Mouse (Mus musculus) hindbrain, embryonic 15.5 days (tissue): Measurements from ENCODE around the gene Rfc4. TPM values are rescaled to one million over a fixed set of nuclear protein-coding genes. Genes with fewer than 3 reads are reported as not detected.

Source experiments
- ATAC-seq: fragments of 200-750 bp; cut with Nextera tagmentation; 2 replicates; pipeline ENCODE4 v1.8.0; 2017; ENCODE audit warnings: low read depth, moderate number of reproducible peaks, moderate TSS enrichment; ENCODE audit not compliant: low FRiP score
- H3K27ac ChIP-seq: fragments of 300-500 bp; sonication (generic); replicated peaks from 2 replicates; pipeline ENCODE4 v1.5.1; 2015; ENCODE audit warnings: mild to moderate bottlenecking, inconsistent platforms
- H3K27me3 ChIP-seq: fragments of 300-500 bp; sonication (generic); 2 replicates; pipeline ENCODE4 v1.6.1; 2015; ENCODE audit warnings: control low read depth, inconsistent platforms
- H3K36me3 ChIP-seq: fragments of 300-500 bp; sonication (generic); 2 replicates; pipeline ENCODE4 v1.6.1; 2015; ENCODE audit warnings: control low read depth, inconsistent platforms
- H3K4me1 ChIP-seq: fragments of 300-500 bp; sonication (generic); replicated peaks from 2 replicates; pipeline ENCODE4 v1.6.1; 2015; ENCODE audit warnings: control low read depth, inconsistent platforms
- H3K4me2 ChIP-seq: fragments of 300-500 bp; sonication (generic); 2 replicates; pipeline ENCODE4 v1.6.1; 2015; ENCODE audit warnings: moderate library complexity, mild to moderate bottlenecking, inconsistent platforms
- H3K4me3 ChIP-seq: fragments of 300-500 bp; sonication (generic); 2 replicates; pipeline ENCODE4 v1.5.1; 2015; ENCODE audit warnings: mild to moderate bottlenecking, inconsistent platforms
- H3K9ac ChIP-seq: fragments of 300-500 bp; sonication (generic); 2 replicates; pipeline ENCODE4 v1.6.1; 2015; ENCODE audit warnings: inconsistent platforms
- H3K9me3 ChIP-seq: fragments of 300-500 bp; sonication (generic); 2 replicates; pipeline ENCODE4 v1.6.1; 2016; ENCODE audit warnings: control low read depth, inconsistent platforms
- WGBS: fragments of 180-500 bp; shearing (Covaris S2); methylation state at CpG from one replicate; pipeline ENCODE4 v1.1.7; 2015; 5-methylcytosine and 5-hydroxymethylcytosine counted together
- polyA plus RNA-seq: library from polyadenylated mRNA; unstranded; fragments of >200 nt; fragmentation: Nextera tagmentation; extraction: Ambion mirVana; gene quantifications from 2 replicates; pipeline ENCODE4 v1.2.1, GENCODE M21; 2015

Gene Rfc4
- polyA plus RNA-seq, 1 experiment from 2014 or later: 40.6 TPM

GRCm38 (mm10) chr16:23127311-23127672, 245 bp downstream of the Rfc4 start:
- Histone ChIP-seq H3K9me3 (no peaks in the 10 kb centered on the region), H3K4me3 (peak overlapping the region; percentile 71), H3K36me3 (peaks cover 7% of the 10 kb centered on the region), H3K9ac (peak overlapping the region; percentile 82), H3K4me2 (peak overlapping the region; percentile 87), H3K27ac (peak overlapping the region; percentile 97), H3K4me1 (peaks cover 25% of the 10 kb centered on the region), H3K27me3 (no peaks in the 10 kb centered on the region)
- ATAC-seq: no peak; the same call in 1 of the 2 replicates
- WGBS: 0% methylated on average over 4 of the region's 4 CpGs

DNA sequence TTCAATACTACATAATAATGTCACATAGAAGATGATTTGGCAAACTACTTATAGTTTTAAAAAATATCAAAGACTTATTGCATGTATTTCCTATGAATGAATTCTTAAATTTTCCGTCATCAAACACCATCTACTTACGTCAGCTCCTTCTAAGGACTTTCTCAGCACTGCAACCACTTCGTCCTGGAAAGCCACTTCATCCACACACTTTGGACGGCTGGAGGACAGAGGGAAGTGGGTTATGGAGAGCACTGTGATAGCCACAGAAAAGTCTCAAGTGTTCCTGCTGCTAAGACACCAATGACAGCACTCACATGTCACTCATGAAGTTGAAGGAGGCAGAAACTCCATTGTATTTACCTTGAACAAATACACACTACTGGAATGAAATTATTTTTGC, 3.1 kb downstream of the Rfc4 start:
- H3K9ac ChIP-seq: no peak overlapping the region
- no peaks in the 10 kb centered on the region for H3K9me3 ChIP-seq
- peaks cover 22% of the 10 kb centered on the region for H3K4me1 ChIP-seq
- H3K36me3 ChIP-seq: peaks cover 19% of the 10 kb centered on the region
- WGBS: 96% methylated on average over 4 of the region's 4 CpGs
- no peak overlapping the region for H3K4me2 ChIP-seq
- H3K27ac ChIP-seq: no peak overlapping the region
- H3K4me3 ChIP-seq: no peak overlapping the region
- no peaks in the 10 kb centered on the region for H3K27me3 ChIP-seq
- no peak for ATAC-seq

GRCm38 (mm10) chr16:23123104-23123503, 4.4 kb downstream of the Rfc4 start:
- H3K27ac ChIP-seq: no peak overlapping the region
- H3K27me3 ChIP-seq: no peaks in the 10 kb centered on the region
- peaks cover 10% of the 10 kb centered on the region for H3K4me1 ChIP-seq
- no peak overlapping the region for H3K4me2 ChIP-seq
- WGBS: over 99% methylated on average over 4 of the region's 4 CpGs
- no peaks in the 10 kb centered on the region for H3K9me3 ChIP-seq
- no peak for ATAC-seq
- peaks cover 19% of the 10 kb centered on the region for H3K36me3 ChIP-seq
- no peak overlapping the region for H3K4me3 ChIP-seq
- no peak overlapping the region for H3K9ac ChIP-seq

- no peaks in the 10 kb centered on the region for H3K27me3 ChIP-seq
- WGBS: 97% methylated on average over 3 of the region's 3 CpGs
- peaks cover 10% of the 10 kb centered on the region for H3K4me1 ChIP-seq
- peaks cover 22% of the 10 kb centered on the region for H3K36me3 ChIP-seq
- H3K9ac ChIP-seq: no peak overlapping the region
- H3K27ac ChIP-seq: no peak overlapping the region
- H3K4me3 ChIP-seq: no peak overlapping the region
- H3K9me3 ChIP-seq: no peaks in the 10 kb centered on the region
- no peak overlapping the region for H3K4me2 ChIP-seq
- ATAC-seq: no peak
These were observed 5.1 kb downstream of the Rfc4 start for GRCm38 (mm10) chr16:23122446-23122845.

DNA sequence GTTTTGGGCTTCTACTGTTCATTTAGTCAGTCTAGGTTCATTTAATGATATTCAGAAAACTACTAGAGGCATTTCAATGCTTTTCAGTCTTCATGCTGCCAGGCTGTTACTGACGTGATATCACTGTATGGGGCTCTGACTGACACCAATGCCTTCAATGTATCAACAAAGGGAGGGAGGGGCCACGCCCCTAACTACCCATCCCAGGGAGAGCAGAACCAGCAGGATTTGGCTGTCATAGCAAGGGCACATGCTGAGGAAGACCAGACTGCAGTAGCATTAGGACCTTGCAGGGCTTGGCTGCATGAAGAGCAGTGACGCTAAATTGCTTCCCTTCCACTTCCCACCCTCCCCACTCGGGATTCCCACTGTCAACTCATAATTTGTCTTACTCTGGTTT, 10.4 kb downstream of the Rfc4 start:
- H3K4me3 ChIP-seq: no peak overlapping the region
- peaks cover 9% of the 10 kb centered on the region for H3K4me1 ChIP-seq
- H3K9me3 ChIP-seq: no peaks in the 10 kb centered on the region
- H3K27ac ChIP-seq: no peak overlapping the region
- ATAC-seq: no peak
- H3K36me3 ChIP-seq: peaks cover 53% of the 10 kb centered on the region
- no peak overlapping the region for H3K9ac ChIP-seq
- no peak overlapping the region for H3K4me2 ChIP-seq
- WGBS: 59% methylated on average over 4 of the region's 4 CpGs
- no peaks in the 10 kb centered on the region for H3K27me3 ChIP-seq

DNA sequence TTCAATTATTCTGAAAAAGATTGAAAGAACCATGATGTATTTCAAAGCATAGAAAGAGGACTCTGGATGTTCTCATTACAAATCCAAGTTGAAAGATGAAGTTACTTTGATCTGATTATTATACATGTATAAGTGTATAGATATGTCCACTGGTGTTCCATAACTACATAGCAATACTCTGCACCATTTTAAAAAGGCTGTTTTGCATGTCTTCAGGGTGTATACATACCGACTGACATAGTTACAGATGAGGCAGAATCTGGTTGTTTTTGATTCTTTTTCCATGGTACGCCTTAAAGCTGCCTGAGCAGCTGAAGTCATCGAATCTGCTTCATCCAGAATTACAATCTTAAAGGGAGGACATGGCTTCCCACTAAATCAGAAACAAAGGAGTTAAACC, 12.1 kb downstream of the Rfc4 start:
- H3K27me3 ChIP-seq: no peaks in the 10 kb centered on the region
- no peak overlapping the region for H3K4me3 ChIP-seq
- no peak overlapping the region for H3K27ac ChIP-seq
- 86% methylated on average over 3 of the region's 3 CpGs for WGBS
- H3K4me1 ChIP-seq: peaks cover 26% of the 10 kb centered on the region
- H3K36me3 ChIP-seq: peaks cover 61% of the 10 kb centered on the region
- no peak for ATAC-seq
- H3K9me3 ChIP-seq: no peaks in the 10 kb centered on the region
- no peak overlapping the region for H3K4me2 ChIP-seq
- H3K9ac ChIP-seq: no peak overlapping the region

DNA sequence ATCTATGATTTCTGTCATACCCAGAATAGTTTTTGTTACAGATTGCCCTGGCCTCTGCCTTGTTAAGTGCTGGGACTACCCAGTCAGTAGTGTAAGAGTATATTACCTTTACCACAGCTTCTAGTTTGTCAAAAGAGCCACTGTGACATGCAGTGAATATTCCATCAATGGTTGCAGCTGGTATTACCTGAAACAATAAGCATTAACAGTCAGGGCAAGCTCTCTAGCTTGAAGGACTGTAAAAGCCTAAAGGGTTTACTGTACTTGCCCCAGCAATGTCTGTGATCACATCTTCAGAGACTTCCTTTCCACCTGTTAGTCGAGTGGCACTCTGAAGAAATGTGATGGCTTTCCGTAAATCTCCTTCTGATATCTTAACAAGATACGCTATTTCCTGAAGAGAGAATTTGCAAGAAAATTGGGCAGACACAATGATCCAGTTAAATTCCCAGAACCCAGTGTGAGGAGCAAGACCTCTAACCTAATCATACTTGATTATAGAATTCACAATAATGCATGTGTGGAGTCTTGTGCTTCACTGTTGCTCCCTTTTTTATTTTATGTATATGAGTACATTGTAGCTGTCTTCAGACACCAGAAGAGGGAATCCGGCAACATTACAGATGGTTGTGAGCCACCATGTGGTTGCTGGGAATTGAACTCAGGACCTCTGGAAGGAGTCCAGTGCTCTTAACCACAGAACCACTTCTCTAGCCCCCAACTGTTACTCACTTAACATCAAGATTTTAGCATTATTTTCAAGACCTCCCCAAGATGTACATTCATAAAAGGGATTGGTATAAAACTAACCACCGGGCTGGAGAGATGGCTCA, 13.0 kb downstream of the Rfc4 start:
- H3K36me3 ChIP-seq: peaks cover 66% of the 10 kb centered on the region
- no peaks in the 10 kb centered on the region for H3K9me3 ChIP-seq
- no peak overlapping the region for H3K9ac ChIP-seq
- no peak overlapping the region for H3K4me3 ChIP-seq
- ATAC-seq: no peak
- 67% methylated on average over 5 of the region's 5 CpGs for WGBS
- no peak overlapping the region for H3K4me2 ChIP-seq
- H3K4me1 ChIP-seq: peaks cover 35% of the 10 kb centered on the region
- H3K27me3 ChIP-seq: no peaks in the 10 kb centered on the region
- no peak overlapping the region for H3K27ac ChIP-seq

DNA sequence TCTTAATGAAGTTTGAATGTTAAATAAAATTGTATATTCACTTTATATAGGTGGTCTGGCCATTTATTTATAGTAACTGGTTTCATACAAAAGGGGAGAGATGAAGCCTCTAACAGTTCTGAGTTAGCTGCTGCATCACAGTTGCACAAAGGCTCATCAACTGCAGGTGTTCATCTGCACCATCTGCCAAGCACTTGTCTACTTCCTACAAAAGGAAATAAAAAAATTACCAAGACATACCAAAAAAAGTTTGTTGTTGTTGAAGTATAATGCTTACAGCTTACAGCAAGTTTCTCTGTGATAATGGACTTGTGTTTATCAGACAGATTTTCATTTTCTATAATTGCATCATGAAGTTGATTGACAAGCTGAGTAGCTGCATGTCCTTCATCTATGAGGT, 13.6 kb downstream of the Rfc4 start:
- no peak for ATAC-seq
- Histone ChIP-seq H3K9me3 (no peaks in the 10 kb centered on the region), H3K36me3 (peaks cover 72% of the 10 kb centered on the region), H3K4me2 (no peak overlapping the region), H3K27me3 (no peaks in the 10 kb centered on the region), H3K27ac (no peak overlapping the region), H3K4me1 (peaks cover 41% of the 10 kb centered on the region), H3K9ac (no peak overlapping the region), H3K4me3 (no peak overlapping the region)

- Histone ChIP-seq H3K27me3 (no peaks in the 10 kb centered on the region), H3K4me1 (peaks cover 42% of the 10 kb centered on the region), H3K4me2 (no peak overlapping the region), H3K4me3 (no peak overlapping the region), H3K9me3 (no peaks in the 10 kb centered on the region), H3K27ac (no peak overlapping the region), H3K9ac (no peak overlapping the region), H3K36me3 (peaks cover 74% of the 10 kb centered on the region)
- no peak for ATAC-seq
- WGBS: 56% methylated on average over 9 of the region's 9 CpGs
These were observed 14.6 kb downstream of the Rfc4 start for GRCm38 (mm10) chr16:23112861-23113435.

GRCm38 (mm10) chr16:23112348-23112747, 15.2 kb downstream of the Rfc4 start:
- peaks cover 70% of the 10 kb centered on the region for H3K36me3 ChIP-seq

DNA sequence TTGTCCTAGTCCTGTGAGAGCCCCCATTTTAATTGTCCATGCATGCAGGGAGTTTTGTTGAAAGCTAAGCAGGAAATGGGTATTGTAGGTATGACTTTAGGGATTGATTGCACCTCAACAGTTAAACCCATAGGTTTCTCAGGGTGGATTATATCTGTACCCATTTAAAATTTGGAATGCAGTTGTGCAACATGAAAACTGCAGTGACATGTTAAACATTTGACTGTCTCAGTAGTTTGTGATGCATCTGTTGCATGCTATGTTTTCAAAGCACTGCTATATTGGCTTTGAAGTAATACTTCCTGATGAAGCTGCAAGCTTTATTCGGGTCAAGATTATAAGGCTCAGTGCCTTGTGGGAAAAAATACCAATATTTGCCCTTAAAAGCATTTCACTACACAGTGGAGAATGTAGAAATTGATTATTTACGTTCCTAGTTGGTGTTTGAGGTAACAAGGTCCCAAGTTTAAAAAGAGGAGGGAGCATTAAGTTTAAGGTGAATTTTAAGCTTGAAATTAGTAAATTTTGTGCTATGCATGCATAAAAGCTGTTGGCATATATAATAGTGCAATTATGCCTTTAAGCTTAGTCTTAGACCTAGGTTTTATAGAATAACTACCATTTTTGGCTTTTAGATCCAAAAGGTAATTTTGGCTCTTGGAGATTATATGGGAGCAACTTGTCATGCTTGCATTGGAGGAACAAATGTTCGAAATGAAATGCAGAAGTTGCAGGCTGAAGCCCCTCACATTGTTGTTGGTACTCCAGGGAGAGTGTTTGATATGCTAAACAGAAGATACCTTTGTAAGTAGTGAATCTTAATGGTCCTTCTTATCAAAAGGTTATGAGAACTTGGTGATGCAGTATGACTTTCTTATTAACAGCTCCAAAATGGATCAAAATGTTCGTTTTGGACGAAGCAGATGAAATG, 17.9 kb downstream of the Rfc4 start:
- H3K36me3 ChIP-seq: peaks cover 52% of the 10 kb centered on the region
- 60% methylated on average over 5 of the region's 5 CpGs for WGBS

More at GRCm38 (mm10) chr16:23112348-23112747, 15.2 kb downstream of the Rfc4 start:
- ATAC-seq: no peak
- Histone ChIP-seq H3K9me3 (no peaks in the 10 kb centered on the region), H3K27me3 (no peaks in the 10 kb centered on the region), H3K4me3 (no peak overlapping the region), H3K9ac (no peak overlapping the region), H3K4me2 (no peak overlapping the region), H3K4me1 (peaks cover 42% of the 10 kb centered on the region), H3K27ac (no peak overlapping the region)
- 81% methylated on average over 12 of the region's 12 CpGs for WGBS

DNA sequence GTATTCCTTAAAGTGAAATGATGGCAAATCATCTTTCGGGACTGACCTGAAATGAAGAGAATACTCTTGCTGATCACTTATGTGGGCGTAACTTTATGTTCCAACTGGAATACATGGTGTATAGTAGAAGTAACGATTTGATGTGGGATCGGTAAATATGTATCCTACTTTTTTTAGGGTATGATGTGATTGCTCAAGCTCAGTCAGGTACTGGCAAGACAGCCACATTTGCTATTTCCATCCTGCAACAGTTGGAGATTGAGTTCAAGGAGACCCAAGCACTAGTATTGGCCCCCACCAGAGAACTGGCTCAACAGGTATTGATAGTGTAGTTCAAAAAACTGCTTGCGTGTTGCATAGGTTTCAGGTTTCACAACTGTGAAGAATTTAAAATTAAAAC, 18.6 kb downstream of the Rfc4 start:
- Histone ChIP-seq H3K4me2 (peak overlapping the region; percentile 96), H3K9ac (peak overlapping the region; percentile 95), H3K4me3 (peak overlapping the region; percentile 74), H3K27ac (no peak overlapping the region), H3K4me1 (peaks cover 46% of the 10 kb centered on the region), H3K36me3 (peaks cover 45% of the 10 kb centered on the region), H3K9me3 (no peaks in the 10 kb centered on the region), H3K27me3 (no peaks in the 10 kb centered on the region)
- WGBS: 6% methylated on average over 5 of the region's 5 CpGs
- ATAC-seq: no peak

More for the DNA sequence above, 17.9 kb downstream of the Rfc4 start:
- no peaks in the 10 kb centered on the region for H3K9me3 ChIP-seq
- peak overlapping the region; percentile 95 for H3K9ac ChIP-seq
- H3K4me3 ChIP-seq: peak overlapping the region; percentile 74
- H3K27ac ChIP-seq: no peak overlapping the region
- peak overlapping the region; percentile 96 for H3K4me2 ChIP-seq
- H3K4me1 ChIP-seq: peaks cover 46% of the 10 kb centered on the region
- H3K27me3 ChIP-seq: no peaks in the 10 kb centered on the region
- no peak for ATAC-seq
